In the genomic region with DNA sequence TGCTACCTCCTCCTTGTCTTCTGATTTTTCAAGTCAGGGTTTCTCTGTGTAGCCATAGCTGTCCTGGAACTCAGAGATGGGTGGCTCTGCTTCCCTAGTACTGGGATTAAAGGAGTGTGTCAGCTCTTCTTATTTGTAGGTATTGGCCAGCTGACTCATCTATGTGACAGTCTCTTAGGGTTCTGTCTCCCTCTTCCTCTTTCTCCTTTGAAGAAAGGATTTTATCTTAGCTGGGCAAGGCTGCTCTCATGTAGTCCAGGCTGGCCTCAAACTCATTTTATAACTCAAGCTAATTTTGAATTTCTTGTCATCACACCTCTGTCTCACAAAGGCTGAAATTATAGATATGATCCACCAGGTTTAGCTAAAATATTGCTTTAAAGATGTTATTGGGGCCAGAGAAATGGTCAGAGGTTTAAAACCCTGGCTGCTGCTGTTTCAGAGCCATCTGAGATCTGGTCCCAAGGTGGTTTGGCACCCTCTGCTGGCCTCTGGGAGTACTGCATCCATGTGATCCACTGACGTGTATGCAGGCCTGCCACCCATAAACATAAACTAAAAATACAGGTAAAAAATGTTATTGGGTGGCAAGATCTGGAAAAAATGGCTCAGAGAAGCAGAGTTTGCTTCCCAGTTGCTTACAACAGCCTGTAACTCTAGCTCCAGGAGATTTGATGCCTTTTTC, we compare ENCODE assay signal across 8 mouse cellular contexts. TPM values are rescaled to one million over a fixed set of nuclear protein-coding genes. Genes with fewer than 3 reads are reported as not detected.
DNase-seq lines count a peak whose midpoint lies in the region; ATAC-seq and TF ChIP-seq lines count a peak whose summit lies in the region.

No protein-coding gene starts in this region.

- intact Hi-C loops in gastrocnemius, postnatal 36 days (cut with DNase I), result loop anchor here (1.0 to 5.0 kb wide), 2 partner anchors 46 to 109 kb away; no protein-coding TSS in a partner anchor

- H3K27me3 ChIP-seq in liver, embryonic 14.5 days (ENCODE audit: control insufficient read depth, insufficient read depth, low read length), result no peaks in the 10 kb centered on the region

- TF ChIP-seq POLR2A in cortical plate, adult 2 months (IDR thresholded peaks at IDR 0.05; ENCODE audit: extremely low read depth, insufficient read depth, low read length), result no peak

- WGBS in liver, embryonic 14.5 days (ENCODE audit: insufficient replicate concordance), result 6% methylated on average over 1 of the region's 1 CpGs

- no peaks in the 10 kb centered on the region for H3K4me1 ChIP-seq in cortical plate, adult 2 months (ENCODE audit: control insufficient read depth, insufficient read depth, low read length)
- no peaks in the 10 kb centered on the region for H3K4me1 ChIP-seq in liver, embryonic 14.5 days (replicated peaks; ENCODE audit: control insufficient read depth in 2 of 2, insufficient read depth in 2 of 2, low read length in 1 of 2)

- DNase-seq in B cell, adult 2 months, result peak; percentile 89 to 90
- DNase-seq in adrenal gland, adult (ENCODE audit: inconsistent age in 2 of 2, low spot score in 1 of 2), result peak; percentile 75 to 95
- DNase-seq in gastrocnemius, postnatal 36 days, result peak; percentile 80 to 81
- DNase-seq in kidney, postnatal 25 days, result peak; percentile 83 to 93
- DNase-seq in liver, embryonic 14.5 days (ENCODE audit: low read depth in 3 of 3, low spot score in 3 of 3), result peak; percentile 48 to 61 (median 49)
- DNase-seq in thymus, adult 18-20 months, result peak; percentile 40 to 49

- no peak overlapping the region for H3K4me3 ChIP-seq in cortical plate, adult 2 months (ENCODE audit: insufficient read depth, low read length)
- H3K4me3 ChIP-seq in liver, embryonic 14.5 days (ENCODE audit: insufficient read depth in 1 of 2, low read depth in 2 of 2, low read length in 2 of 2), result no peak overlapping the region

- no peaks in the 10 kb centered on the region for H3K9me3 ChIP-seq in liver, embryonic 14.5 days (ENCODE audit: control insufficient read depth, low read length)

- H3K36me3 ChIP-seq in liver, embryonic 14.5 days (replicated peaks; ENCODE audit: control insufficient read depth, insufficient read depth, low read depth), result no peaks in the 10 kb centered on the region

- H3K27ac ChIP-seq in cortical plate, adult 2 months (ENCODE audit: insufficient read depth, low read length), result no peak overlapping the region
- H3K27ac ChIP-seq in liver, embryonic 14.5 days, result no peak overlapping the region

- peak; percentile 70; the same call in 1 of the 2 replicates for ATAC-seq in liver, embryonic 14.5 days (ENCODE audit: insufficient read depth)
- peak; percentile 92 for ATAC-seq in neutrophil, adult 5-6 weeks (ENCODE audit: extremely low read depth, insufficient number of reproducible peaks, low FRiP score, poor library complexity, severe bottlenecking)

- no peak overlapping the region for H3K4me2 ChIP-seq in liver, embryonic 14.5 days (ENCODE audit: low read depth)

- no peak overlapping the region for H3K9ac ChIP-seq in liver, embryonic 14.5 days (replicated peaks)

- peak; percentile 71 for TF ChIP-seq CTCF in cortical plate, adult 2 months (IDR thresholded peaks at IDR 0.05; ENCODE audit: extremely low read depth, insufficient read depth, low read length)
- peak; percentile 92 for TF ChIP-seq CTCF in liver, embryonic 14.5 days (IDR thresholded peaks at IDR 0.05; ENCODE audit: low read depth)

- no peak for TF ChIP-seq EP300 in liver, embryonic 14.5 days (IDR thresholded peaks at IDR 0.05; ENCODE audit: low read depth)

RNA-seq across cellular contexts. Expression of a gene that starts 26.8 kb away (rescaled TPM):
- polyA plus RNA-seq in cortical plate, adult 2 months (2012; rRNA removed), result 200 and 204 TPM in 2 replicates
- total RNA-seq in gastrocnemius, postnatal 36 days (2021), result 10 to 100 TPM; 73.3 to 90.0 TPM
- polyA plus RNA-seq in liver, embryonic 14.5 days (2012; rRNA removed), result 38.3 and 43.3 TPM in 2 replicates
- polyA plus RNA-seq in liver, embryonic 14.5 days (2014; fragmentation: Nextera tagmentation; extraction: Ambion mirVana), result 33.3 and 35.1 TPM in 2 replicates
- total RNA-seq in neutrophil, adult 5-6 weeks (2017), result 92.4 and 100 TPM in 2 replicates
